Mouse (Mus musculus) urinary bladder, postnatal 36 days (tissue): ENCODE measurements around the gene Cyp2a22.
"Not testable (repeated sequence)": the region's sequence is repeated elsewhere in the genome, so short reads cannot be mapped to it uniquely, and the experiment has no call there.

Experiments
- DNase-seq, 2 experiments: peaks; one replicate each; pipeline ENCODE4 v3.0.0; 2022; ENCODE audit warnings: low spot score in 2 of 2, mixed read lengths in 1 of 2

The Cyp2a22 gene

GRCm38 (mm10) chr7:26939262-26939661, at the start of gene Cyp2a22:
Cyp2a22 (minus strand) TSS chr7:26939384.
- DNase-seq: no peak

- DNase-seq: not testable (repeated sequence)
Observed at GRCm38 (mm10) chr7:26983151-26983550, 44.0 kb upstream of the Cyp2a22 start.

GRCm38 (mm10) chr7:26982551-26982950, 43.4 kb upstream of the Cyp2a22 start:
- no peak for DNase-seq

- not testable (repeated sequence) for DNase-seq
Observed at GRCm38 (mm10) chr7:26981937-26982336, 42.8 kb upstream of the Cyp2a22 start.

GRCm38 (mm10) chr7:26981464-26981863, 42.3 kb upstream of the Cyp2a22 start:
- not testable (repeated sequence) for DNase-seq

GRCm38 (mm10) chr7:26962371-26962770, 23.2 kb upstream of the Cyp2a22 start:
- not testable (repeated sequence) for DNase-seq

- DNase-seq: peak in 1 of 2 experiments; percentile 12
Observed at GRCm38 (mm10) chr7:26953306-26953705, 14.1 kb upstream of the Cyp2a22 start.

GRCm38 (mm10) chr7:26952671-26953070, 13.5 kb upstream of the Cyp2a22 start:
- not testable (repeated sequence) for DNase-seq

GRCm38 (mm10) chr7:26941320-26941925, 2.2 kb upstream of the Cyp2a22 start:
- peak in 1 of 2 experiments; percentile 14 for DNase-seq

GRCm38 (mm10) chr7:26917114-26917513, 22.1 kb downstream of the Cyp2a22 start:
- not testable (repeated sequence) for DNase-seq
